Mouse (Mus musculus) hindbrain, postnatal 0 days (tissue): ENCODE data around the gene Ldb2. TPM values are rescaled to one million over a fixed set of nuclear protein-coding genes. Genes with fewer than 3 reads are reported as not detected.

Experiments used
- ATAC-seq: fragments of 200-750 bp; cut with Nextera tagmentation; 2 replicates; pipeline ENCODE4 v1.8.0; 2017; ENCODE audit warnings: mild to moderate bottlenecking, moderate TSS enrichment, moderate library complexity
- DNase-seq: peaks from one replicate; pipeline ENCODE4 v3.0.0-alpha.2; 2015; ENCODE audit warnings: low spot score
- H3K27ac ChIP-seq: fragments of 300-500 bp; sonication (generic); 2 replicates; pipeline ENCODE4 v1.5.1; 2014; ENCODE audit warnings: mild to moderate bottlenecking
- H3K27me3 ChIP-seq: fragments of 300-500 bp; sonication (generic); 2 replicates; pipeline ENCODE4 v1.6.1; 2014; ENCODE audit warnings: low read length, mixed read lengths; ENCODE audit not compliant: insufficient read depth
- H3K36me3 ChIP-seq: fragments of 300-500 bp; sonication (generic); 2 replicates; pipeline ENCODE4 v1.6.1; 2014; ENCODE audit warnings: low read length, mixed read lengths; ENCODE audit not compliant: insufficient read depth
- H3K4me1 ChIP-seq: fragments of 300-500 bp; sonication (generic); 2 replicates; pipeline ENCODE4 v1.6.1; 2014; ENCODE audit warnings: antibody characterized with exemption, low read length, mixed read lengths; ENCODE audit not compliant: insufficient read depth
- H3K4me2 ChIP-seq: fragments of 300-500 bp; sonication (generic); 2 replicates; pipeline ENCODE4 v1.6.1; 2014; ENCODE audit warnings: low read depth, mild to moderate bottlenecking, low read length, moderate library complexity, mixed read lengths
- H3K4me3 ChIP-seq: fragments of 300-500 bp; sonication (generic); 2 replicates; pipeline ENCODE4 v1.5.1; 2014; ENCODE audit warnings: low read length
- H3K9ac ChIP-seq: fragments of 300-500 bp; sonication (generic); replicated peaks from 2 replicates; pipeline ENCODE4 v1.6.1; 2014; ENCODE audit warnings: mild to moderate bottlenecking, low read length, moderate library complexity, mixed read lengths
- H3K9me3 ChIP-seq: fragments of 300-500 bp; sonication (generic); 2 replicates; pipeline ENCODE4 v1.6.1; 2016; ENCODE audit warnings: low read length, mixed read lengths
- CTCF ChIP-seq: IDR thresholded peaks from 2 replicates; pipeline ENCODE4 v1.5.1; 2016; ENCODE audit warnings: antibody characterized with exemption, control low read depth, low read depth
- WGBS: fragments of 180-500 bp; shearing (Covaris S2); extraction: QIAGEN DNeasy Blood & Tissue Kit; methylation state at CpG from one replicate; pipeline ENCODE4 v1.1.7; 2014; 5-methylcytosine and 5-hydroxymethylcytosine counted together
- polyA plus RNA-seq: library from polyadenylated mRNA; unstranded; fragments of >200 nt; fragmentation: Nextera tagmentation; extraction: Ambion mirVana; gene quantifications from 2 replicates; pipeline ENCODE4 v1.2.1, GENCODE M21; 2015
- total RNA-seq: library from RNA; depleted of rRNA; stranded (reverse); fragments of >200 nt; gene quantifications from 2 replicates; pipeline ENCODE4 v1.2.3, GENCODE M21; 2014

The Ldb2 gene
- total and polyA plus RNA-seq, 2 experiments from 2014 or later: 28.1 to 35.1 TPM

DNA sequence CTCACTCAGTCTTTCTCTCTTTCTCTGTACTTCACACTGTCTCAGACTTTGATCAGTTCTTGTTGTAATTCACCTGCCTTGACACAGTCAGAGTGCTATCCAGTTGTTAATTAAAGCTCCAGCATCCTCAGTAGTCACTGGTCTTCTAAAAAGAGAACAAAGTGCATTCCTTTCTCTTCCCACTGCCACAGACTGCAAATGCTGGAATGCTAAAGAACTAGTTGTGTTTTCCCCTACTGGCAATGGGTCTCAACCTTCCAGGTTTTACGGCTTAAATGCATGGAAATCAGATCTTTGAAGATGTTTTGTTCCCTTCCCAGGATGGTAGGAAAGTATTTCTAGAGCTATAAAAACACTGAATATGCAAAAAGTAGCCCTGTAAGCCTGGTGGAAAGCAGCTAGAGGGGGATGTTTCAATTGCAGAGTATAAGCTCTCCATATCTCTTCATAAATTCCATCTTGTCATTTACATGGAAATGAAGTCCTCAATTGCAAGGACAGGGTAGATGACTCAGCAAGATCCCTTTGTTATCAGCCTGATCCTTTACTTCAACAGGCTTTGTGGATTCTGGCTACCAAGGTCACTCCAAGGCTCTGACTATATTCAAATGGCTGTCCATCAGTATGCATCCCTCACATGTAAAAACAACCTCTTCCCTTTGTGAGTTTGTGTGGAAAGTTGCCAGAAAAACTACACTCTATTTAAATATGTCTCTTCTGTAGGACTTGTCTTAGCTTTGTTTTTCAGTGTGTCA, 45.1 kb downstream of the Ldb2 start:
- Histone ChIP-seq H3K27ac (no peak overlapping the region), H3K4me1 (no peaks in the 10 kb centered on the region), H3K4me2 (no peak overlapping the region), H3K9ac (no peak overlapping the region), H3K36me3 (no peaks in the 10 kb centered on the region), H3K27me3 (no peaks in the 10 kb centered on the region), H3K4me3 (no peak overlapping the region), H3K9me3 (no peaks in the 10 kb centered on the region)
- WGBS: 63% methylated on average over 1 of the region's 1 CpGs
- DNase-seq (no peak), ATAC-seq (no peak)
- no peak for TF ChIP-seq CTCF

DNA sequence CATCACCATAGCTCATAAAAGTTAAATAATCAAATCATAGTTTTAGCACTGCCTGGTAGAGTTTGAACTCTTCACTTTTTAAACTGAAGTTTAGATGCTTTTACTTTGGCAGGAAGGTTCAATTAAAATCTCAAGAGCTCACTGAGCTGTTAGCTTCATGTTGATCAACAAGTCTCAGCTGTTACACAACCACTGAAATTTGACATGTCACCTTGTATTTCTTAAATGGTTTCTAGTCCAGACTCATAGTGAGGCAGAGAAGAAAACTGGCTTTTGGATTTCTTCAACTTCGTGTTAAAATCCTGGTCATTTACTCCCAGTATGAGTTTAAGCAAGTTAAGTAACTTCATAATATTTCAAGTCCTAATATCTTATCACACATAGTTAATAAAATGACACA, 53.8 kb downstream of the Ldb2 start:
- Histone ChIP-seq H3K4me2 (no peak overlapping the region), H3K4me3 (no peak overlapping the region), H3K9me3 (no peaks in the 10 kb centered on the region), H3K9ac (no peak overlapping the region), H3K4me1 (no peaks in the 10 kb centered on the region), H3K36me3 (no peaks in the 10 kb centered on the region), H3K27me3 (no peaks in the 10 kb centered on the region), H3K27ac (no peak overlapping the region)
- ATAC-seq (no peak), DNase-seq (no peak)
- 95% methylated on average over 1 of the region's 1 CpGs for WGBS
- no peak for TF ChIP-seq CTCF

DNA sequence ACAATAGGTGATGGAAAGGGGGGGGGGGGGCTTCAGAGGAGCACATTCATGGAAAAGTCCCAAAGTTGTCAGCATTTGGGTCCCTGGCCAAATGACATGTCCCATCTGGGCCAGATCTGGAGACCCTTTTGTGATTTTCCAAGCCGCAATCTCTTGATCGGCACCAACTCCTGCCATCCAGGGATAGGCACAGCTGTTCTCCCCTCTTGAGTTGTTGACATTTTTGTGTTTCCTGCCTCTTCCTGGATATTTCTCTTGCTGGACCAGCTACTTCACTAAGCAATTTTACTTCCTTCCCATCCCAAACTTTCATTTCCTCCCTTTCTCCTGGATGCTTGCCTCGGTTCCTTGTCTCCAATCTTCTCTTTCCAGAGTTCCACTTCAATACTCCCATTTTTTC, 63.1 kb downstream of the Ldb2 start:
- no peaks in the 10 kb centered on the region for H3K4me1 ChIP-seq
- ATAC-seq: no peak
- no peak overlapping the region for H3K9ac ChIP-seq
- no peak for TF ChIP-seq CTCF
- 83% methylated on average over 3 of the region's 3 CpGs for whole genome bisulfite sequencing
- DNase-seq: no peak
- no peaks in the 10 kb centered on the region for H3K27me3 ChIP-seq
- H3K4me2 ChIP-seq: no peak overlapping the region
- no peaks in the 10 kb centered on the region for H3K9me3 ChIP-seq
- no peak overlapping the region for H3K4me3 ChIP-seq
- no peaks in the 10 kb centered on the region for H3K36me3 ChIP-seq
- H3K27ac ChIP-seq: no peak overlapping the region

DNA sequence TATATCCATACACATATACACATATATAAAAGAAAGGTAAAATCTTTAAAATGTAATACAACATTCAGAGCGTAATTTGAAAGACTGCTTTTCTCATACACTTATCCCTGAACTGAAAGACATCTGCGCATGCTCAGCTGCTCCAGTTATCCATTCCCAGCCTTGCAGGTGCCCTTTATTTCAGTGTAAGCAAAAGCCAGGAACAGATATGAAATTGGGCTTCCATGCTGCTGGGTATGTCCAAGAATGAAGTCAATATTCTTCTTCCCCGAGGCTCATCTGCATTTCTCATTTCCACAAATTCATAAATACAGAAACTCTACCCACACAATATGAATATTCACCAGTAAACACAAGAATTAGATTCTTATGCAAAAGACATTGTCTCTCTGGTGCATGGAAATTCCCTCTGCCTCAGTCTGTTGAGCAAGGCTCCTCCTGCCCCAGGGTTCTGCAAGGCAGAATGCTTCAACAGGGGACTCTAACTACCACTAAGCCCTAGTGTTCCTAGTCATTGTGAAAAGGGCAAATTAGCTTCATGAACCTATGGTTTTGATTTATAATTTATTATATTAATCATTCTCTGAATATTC, 65.3 kb downstream of the Ldb2 start:
- WGBS: 85% methylated on average over 3 of the region's 3 CpGs
- no peak for DNase-seq
- no peak overlapping the region for H3K27ac ChIP-seq

DNA sequence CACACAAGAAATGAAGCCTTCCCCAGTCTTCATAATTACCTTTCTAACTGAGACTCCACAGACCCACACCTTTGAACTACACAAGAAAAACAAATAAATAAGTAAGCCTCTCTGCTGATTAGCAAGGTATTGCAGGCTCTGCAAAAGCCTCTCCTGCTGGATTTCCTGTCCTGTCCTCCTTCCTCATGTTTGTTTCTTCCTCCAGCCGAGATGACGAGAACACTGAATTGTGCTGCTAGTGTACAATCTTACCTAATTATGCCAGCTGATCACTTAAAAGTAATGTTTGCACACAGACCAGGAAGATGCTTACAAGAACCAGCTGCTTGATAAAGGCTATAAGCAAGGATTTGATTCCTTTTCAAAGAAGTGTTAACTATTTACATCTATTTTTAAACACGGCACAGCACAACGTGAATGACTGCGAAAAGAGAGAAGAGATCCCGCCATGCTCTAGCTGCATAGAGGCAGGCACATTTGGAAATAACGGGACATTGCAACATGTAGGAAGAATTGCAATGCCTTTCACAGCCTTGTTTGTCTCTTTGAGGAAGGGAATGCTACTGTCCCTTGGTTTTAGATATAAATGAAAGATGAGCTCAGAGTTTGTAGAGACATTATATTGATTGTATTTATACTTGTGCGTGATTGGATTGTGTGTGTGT, 69.7 kb downstream of the Ldb2 start:
- Histone ChIP-seq H3K36me3 (no peaks in the 10 kb centered on the region), H3K4me2 (no peak overlapping the region), H3K9me3 (no peaks in the 10 kb centered on the region), H3K4me3 (no peak overlapping the region), H3K9ac (no peak overlapping the region), H3K4me1 (no peaks in the 10 kb centered on the region), H3K27ac (no peak overlapping the region), H3K27me3 (no peaks in the 10 kb centered on the region)
- DNase-seq (no peak), ATAC-seq (no peak)
- TF ChIP-seq CTCF: no peak
- WGBS: 76% methylated on average over 8 of the region's 8 CpGs

More for the DNA sequence above, 65.3 kb downstream of the Ldb2 start:
- ATAC-seq: no peak
- Histone ChIP-seq H3K9ac (no peak overlapping the region), H3K4me2 (no peak overlapping the region), H3K27me3 (no peaks in the 10 kb centered on the region), H3K4me3 (no peak overlapping the region), H3K36me3 (no peaks in the 10 kb centered on the region), H3K4me1 (no peaks in the 10 kb centered on the region), H3K9me3 (no peaks in the 10 kb centered on the region)
- no peak for TF ChIP-seq CTCF

DNA sequence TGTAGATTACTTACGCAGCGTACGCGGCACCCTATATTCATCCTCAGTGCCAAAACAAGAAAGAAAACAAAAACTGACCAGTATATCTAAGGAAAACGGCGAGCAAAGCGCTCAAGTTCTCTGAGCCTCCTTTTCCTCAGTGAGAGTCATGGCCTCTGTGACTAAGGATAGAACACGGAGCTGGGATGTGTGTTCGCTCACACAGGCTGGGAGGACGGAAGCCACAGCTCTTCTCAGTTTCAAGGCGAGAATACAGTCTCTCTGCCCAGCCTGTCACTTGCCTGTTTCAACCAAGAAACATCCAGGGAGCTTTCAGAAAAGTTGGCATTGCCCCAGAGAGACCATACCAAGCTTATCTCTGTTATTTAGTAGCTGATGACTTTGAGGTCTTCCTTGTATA, 71.5 kb downstream of the Ldb2 start:
- no peak for TF ChIP-seq CTCF
- DNase-seq (no peak), ATAC-seq (no peak)
- no peaks in the 10 kb centered on the region for H3K4me1 ChIP-seq
- no peaks in the 10 kb centered on the region for H3K36me3 ChIP-seq
- no peaks in the 10 kb centered on the region for H3K27me3 ChIP-seq
- H3K9ac ChIP-seq: no peak overlapping the region
- H3K4me2 ChIP-seq: no peak overlapping the region
- 86% methylated on average over 11 of the region's 11 CpGs for WGBS
- no peak overlapping the region for H3K27ac ChIP-seq
- H3K9me3 ChIP-seq: no peaks in the 10 kb centered on the region
- H3K4me3 ChIP-seq: no peak overlapping the region
